Comparison of ENCODE assay signal across 33 mouse cellular contexts in genomic region chr7:96095752-96096151, GRCm38 (mm10).
"Had no signal": no experiment of that assay in that cellular context is flagged by ENCODE, and none has a peak within 500 bp of the region (broad histone marks: within the 10 kb centered on the region; RNA-seq: fewer than 3 reads in every experiment).

No protein-coding gene starts in this region.

- H3K36me3 ChIP-seq: heart, embryonic 13.5 days; heart, embryonic 15.5 days; hindbrain, embryonic 10.5 days; hindbrain, embryonic 12.5 days; hindbrain, embryonic 13.5 days; hindbrain, embryonic 15.5 days; intestine, embryonic 15.5 days; kidney, embryonic 15.5 days had no signal

- H3K9me3 ChIP-seq: heart, embryonic 13.5 days; heart, embryonic 15.5 days; hindbrain, embryonic 10.5 days; hindbrain, embryonic 12.5 days; hindbrain, embryonic 13.5 days; hindbrain, embryonic 15.5 days; intestine, embryonic 15.5 days; kidney, embryonic 15.5 days had no signal

- H3K4me2 ChIP-seq: heart, embryonic 13.5 days; heart, embryonic 15.5 days; hindbrain, embryonic 12.5 days; hindbrain, embryonic 13.5 days; hindbrain, embryonic 14.5 days; hindbrain, embryonic 15.5 days; intestine, embryonic 15.5 days; kidney, embryonic 15.5 days had no signal

- H3K4me1 ChIP-seq: heart, embryonic 13.5 days; heart, embryonic 15.5 days; hindbrain, embryonic 13.5 days; hindbrain, embryonic 15.5 days; intestine, embryonic 15.5 days; kidney, embryonic 15.5 days had no signal

- H3K4me3 ChIP-seq: heart, embryonic 13.5 days; heart, embryonic 15.5 days; hindbrain, embryonic 10.5 days; hindbrain, embryonic 12.5 days; hindbrain, embryonic 13.5 days; hindbrain, embryonic 15.5 days; intestine, embryonic 15.5 days; kidney, embryonic 15.5 days; layer of hippocampus, adult 2 months; left cerebral cortex, adult 2 months had no signal

- DNase-seq: heart, postnatal 10 days; heart, postnatal 14 days; heart, postnatal 36 days; heart, postnatal 4 days; kidney, adult 11 months; kidney, adult 18-20 months; kidney, adult 2 months; kidney, adult 8-10 months; kidney, adult 9 months; kidney, postnatal 10 days; kidney, postnatal 14 days; kidney, postnatal 25 days; kidney, postnatal 36 days; kidney, postnatal 4 days; layer of hippocampus, adult 9-11 months; layer of hippocampus, postnatal 36 days had no signal

- ATAC-seq: hindbrain, embryonic 16.5 days; hindbrain, postnatal 0 days; inflammation-experienced regulatory T-cells, adult 6 months; intestine, embryonic 15.5 days; intestine, embryonic 16.5 days; intestine, postnatal 0 days had no signal

- H3K9ac ChIP-seq: heart, embryonic 13.5 days; heart, embryonic 15.5 days; hindbrain, embryonic 12.5 days; hindbrain, embryonic 13.5 days; hindbrain, embryonic 14.5 days; hindbrain, embryonic 15.5 days; intestine, embryonic 15.5 days; kidney, embryonic 15.5 days had no signal

- H3K27me3 ChIP-seq: heart, embryonic 13.5 days; heart, embryonic 15.5 days; hindbrain, embryonic 12.5 days; hindbrain, embryonic 13.5 days; hindbrain, embryonic 15.5 days; intestine, embryonic 15.5 days; kidney, embryonic 15.5 days had no signal

- H3K27ac ChIP-seq: heart, embryonic 13.5 days; heart, embryonic 15.5 days; hindbrain, embryonic 10.5 days; hindbrain, embryonic 12.5 days; hindbrain, embryonic 13.5 days; hindbrain, embryonic 14.5 days; hindbrain, embryonic 15.5 days; hindbrain, postnatal 0 days; intestine, embryonic 15.5 days; kidney, embryonic 15.5 days; kidney, postnatal 0 days; layer of hippocampus, adult 2 months; left cerebral cortex, adult 2 months had no signal
